Mouse (Mus musculus) heart, adult 2 months (tissue): Measurements from ENCODE around the gene Xrcc4. TPM values are rescaled to one million over a fixed set of nuclear protein-coding genes. Genes with fewer than 3 reads are reported as not detected.
"Not testable (repeated sequence)": the region's sequence is repeated elsewhere in the genome, so short reads cannot be mapped to it uniquely, and the experiment has no call there.

Source experiments
- DNase-seq, 2 experiments: peaks; one replicate each; pipeline ENCODE4 v3.0.0; 2021
- H3K27ac ChIP-seq: fragments of 200-600 bp; 2 replicates; pipeline ENCODE4 v1.8.1; 2022
- H3K27me3 ChIP-seq: fragments of 200-500 bp; 2 replicates; pipeline ENCODE4 v1.6.1; 2012; ENCODE audit warnings: mild to moderate bottlenecking, low read length, inconsistent platforms, mixed read lengths; ENCODE audit not compliant: control insufficient read depth, insufficient read depth
- H3K36me3 ChIP-seq: fragments of 200-500 bp; 2 replicates; pipeline ENCODE4 v1.6.1; 2012; ENCODE audit warnings: low read length, inconsistent platforms; ENCODE audit not compliant: control insufficient read depth, insufficient read depth
- H3K4me1 ChIP-seq: fragments of 200-500 bp; 2 replicates; pipeline ENCODE4 v1.6.1; 2011; ENCODE audit warnings: low read length; ENCODE audit not compliant: control insufficient read depth, insufficient read depth
- H3K4me3 ChIP-seq: fragments of 200-600 bp; 2 replicates; pipeline ENCODE4 v1.8.1; 2022
- H3K79me2 ChIP-seq: fragments of 200-500 bp; replicated peaks from 2 replicates; pipeline ENCODE4 v1.6.1; 2012; ENCODE audit warnings: mild to moderate bottlenecking, inconsistent platforms, low read length, moderate library complexity, mixed read lengths; ENCODE audit not compliant: control insufficient read depth, insufficient read depth
- H3K9ac ChIP-seq: fragments of 200-500 bp; 2 replicates; pipeline ENCODE4 v1.6.1; 2012; ENCODE audit warnings: low read depth, mild to moderate bottlenecking, control low read depth, inconsistent platforms, low read length, mixed read lengths
- CTCF ChIP-seq: fragments of 200-600 bp; IDR thresholded peaks from 2 replicates; pipeline ENCODE4 v1.8.1; 2022; ENCODE audit warnings: antibody characterized with exemption, mild to moderate bottlenecking, moderate library complexity
- EP300 ChIP-seq: fragments of 200-500 bp; IDR thresholded peaks from 2 replicates; pipeline ENCODE4 v1.6.1; 2011; ENCODE audit warnings: low read depth, low read length, control low read depth; ENCODE audit not compliant: insufficient read depth
- POLR2A ChIP-seq: fragments of 200-500 bp; IDR thresholded peaks from 2 replicates; pipeline ENCODE4 v1.6.1; 2011; ENCODE audit warnings: mild to moderate bottlenecking, low read depth, low read length, control low read depth; ENCODE audit not compliant: insufficient read depth
- WGBS: fragments of 180-500 bp; shearing (Covaris S2); methylation state at CpG from one replicate; pipeline ENCODE4 v1.1.7; 2018; 5-methylcytosine and 5-hydroxymethylcytosine counted together
- intact Hi-C: fragments of 180-260 bp; cut with DNase I; formaldehyde crosslinking; loops from one replicate; pipeline ENCODE4 v1.15.1; 2025
- long read RNA-seq: library from polyadenylated mRNA; stranded (forward); transcript quantifications from one replicate; pipeline ENCODE4 v2.0.0, GENCODE M21; 2021
- polyA plus RNA-seq: library from polyadenylated mRNA; depleted of rRNA; stranded (reverse); fragments of >200 nt; gene quantifications from 2 replicates; pipeline ENCODE4 v1.2.3, GENCODE M21; 2012; rRNA removed
- total RNA-seq, 2 experiments: library from RNA; stranded (reverse); gene quantifications; 2 replicates each; pipeline ENCODE4 v1.2.3; 2021

The Xrcc4 gene
- 10 to 100 TPM in 1 of 2 experiments, 1 to 10 TPM in 1; 8.8 to 10.0 TPM for total RNA-seq
- 1.5 and 3.8 TPM in 2 replicates for polyA plus RNA-seq
- long read RNA-seq, transcript Xrcc4-201 (8 exons, 1,540 nt): major isoform, 18 of 20 reads
- long read RNA-seq, partial matches to known transcripts: 1 of 20 reads
- long read RNA-seq, other reads (novel, unspliced or antisense): 1 of 20 reads

GRCm38 (mm10) chr13:90088962-90089824 lies at the start of gene Xrcc4, which contains the start of gene Tmem167:
Gene Xrcc4, minus strand, starts transcription at chr13:90089608.
Gene Tmem167, plus strand, starts transcription at chr13:90089123.
- Histone ChIP-seq H3K36me3 (peaks cover 2% of the 10 kb centered on the region; the same call in 1 of the 2 replicates), H3K4me3 (peak within 1 kb of the TSS; percentile 93), H3K4me1 (peaks cover 2% of the 10 kb centered on the region), H3K79me2 (no peaks in the 10 kb centered on the region; the same call in 1 of the 2 replicates), H3K27ac (peak within 1 kb of the TSS; percentile 91), H3K27me3 (no peaks in the 10 kb centered on the region), H3K9ac (peak within 1 kb of the TSS; percentile 76)
- peak; percentile 76 for TF ChIP-seq POLR2A
- TF ChIP-seq EP300: no peak
- WGBS: 1% methylated on average over 41 of the region's 41 CpGs
- intact Hi-C loops: loop anchor here (5.0 to 10.0 kb wide), 2 partner anchors 344 to 428 kb away; partner anchors contain the start of gene Vcan
- peak; percentile 96 to 98 for DNase-seq

GRCm38 (mm10) chr13:90136156-90136910 lies 46.9 kb upstream of the Xrcc4 start:
- no peak overlapping the region for H3K27ac ChIP-seq
- no peak overlapping the region for H3K4me3 ChIP-seq
- intact Hi-C loops: no loop called here
- WGBS: 80% methylated on average over 3 of the region's 3 CpGs
- H3K36me3 ChIP-seq: no peaks in the 10 kb centered on the region
- no peaks in the 10 kb centered on the region for H3K27me3 ChIP-seq
- H3K9ac ChIP-seq: no peak overlapping the region
- TF ChIP-seq POLR2A (no peak), CTCF (no peak), EP300 (no peak)
- H3K4me1 ChIP-seq: no peaks in the 10 kb centered on the region
- DNase-seq: peak in 1 of 2 experiments; percentile 4
- no peaks in the 10 kb centered on the region for H3K79me2 ChIP-seq

GRCm38 (mm10) chr13:90111681-90112080 lies 22.3 kb upstream of the Xrcc4 start:
- H3K9ac ChIP-seq: no peak overlapping the region
- WGBS: 78% methylated on average over 1 of the region's 1 CpGs
- H3K4me3 ChIP-seq: no peak overlapping the region
- no peaks in the 10 kb centered on the region for H3K27me3 ChIP-seq
- no peak for TF ChIP-seq POLR2A
- no peak for TF ChIP-seq EP300
- no peak for TF ChIP-seq CTCF
- intact Hi-C loops: no loop called here
- H3K27ac ChIP-seq: no peak overlapping the region
- no peaks in the 10 kb centered on the region for H3K36me3 ChIP-seq
- no peak for DNase-seq
- no peaks in the 10 kb centered on the region for H3K79me2 ChIP-seq
- no peaks in the 10 kb centered on the region for H3K4me1 ChIP-seq

- WGBS: 95% methylated on average over 5 of the region's 5 CpGs
Observed at GRCm38 (mm10) chr13:90108746-90109145, 19.3 kb upstream of the Xrcc4 start.

GRCm38 (mm10) chr13:90106139-90106538 lies 16.7 kb upstream of the Xrcc4 start:
- no peak overlapping the region for H3K27ac ChIP-seq
- WGBS: 91% methylated on average over 7 of the region's 7 CpGs
- DNase-seq: no peak
- H3K36me3 ChIP-seq: no peaks in the 10 kb centered on the region; the same call in none of the 2 replicates
- TF ChIP-seq POLR2A (no peak), EP300 (no peak), CTCF (no peak)
- no peak overlapping the region for H3K9ac ChIP-seq
- no peaks in the 10 kb centered on the region for H3K79me2 ChIP-seq
- H3K27me3 ChIP-seq: no peaks in the 10 kb centered on the region
- no peaks in the 10 kb centered on the region for H3K4me1 ChIP-seq
- no peak overlapping the region for H3K4me3 ChIP-seq
- intact Hi-C loops: no loop called here

More at GRCm38 (mm10) chr13:90108746-90109145, 19.3 kb upstream of the Xrcc4 start:
- DNase-seq, H3K79me2 ChIP-seq, H3K27ac ChIP-seq, H3K27me3 ChIP-seq, intact Hi-C loops, H3K4me3 ChIP-seq, H3K36me3 ChIP-seq, H3K4me1 ChIP-seq, H3K9ac ChIP-seq: not testable (repeated sequence)
